Mouse (Mus musculus) kidney, adult 18-20 months (tissue): ENCODE measurements around the gene Lrrc28.

Experiments used
- DNase-seq: peaks from one replicate; pipeline ENCODE4 v3.0.0; 2021

The Lrrc28 gene

DNA sequence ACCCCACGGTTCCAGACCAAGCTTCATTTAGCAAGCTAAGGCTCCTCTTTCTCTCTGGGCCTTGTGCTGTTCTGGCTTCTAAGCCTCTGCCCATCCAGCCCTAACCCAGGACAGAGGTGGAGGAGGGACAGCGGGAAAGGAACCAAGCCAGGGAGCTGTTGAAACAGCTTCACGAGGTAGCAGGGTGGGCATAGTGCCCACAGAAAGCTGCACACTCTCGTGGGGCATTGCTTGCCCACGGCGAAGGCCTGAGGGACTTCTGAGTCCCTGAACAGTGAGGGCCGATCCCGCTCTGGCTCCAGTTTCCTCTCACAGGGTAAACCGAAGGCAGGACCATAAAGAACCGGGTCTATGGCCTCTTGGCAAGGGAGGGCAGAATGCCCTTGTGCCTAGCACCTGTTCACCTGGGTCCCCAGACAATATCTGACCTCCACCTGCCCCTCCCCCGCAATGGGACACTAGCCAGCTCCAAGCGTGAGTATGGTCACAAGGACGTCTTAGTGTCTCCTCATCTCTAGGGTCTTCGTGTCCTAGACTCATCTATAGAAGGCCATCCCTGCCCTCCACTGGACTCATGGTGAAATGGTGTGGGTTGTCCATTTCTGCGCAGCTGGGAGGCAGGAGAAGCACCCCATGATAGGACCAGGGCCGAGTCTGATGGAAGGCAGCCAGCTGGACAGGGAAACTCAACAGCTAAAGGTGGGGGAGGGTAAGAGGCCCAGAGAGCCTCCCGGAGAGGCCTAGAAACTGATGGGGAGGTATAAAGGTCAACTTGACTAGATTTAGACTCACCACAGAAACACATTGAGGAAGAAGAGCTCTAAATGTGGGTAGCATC, 165.3 kb downstream of the Lrrc28 start:
- no peak for DNase-seq

DNA sequence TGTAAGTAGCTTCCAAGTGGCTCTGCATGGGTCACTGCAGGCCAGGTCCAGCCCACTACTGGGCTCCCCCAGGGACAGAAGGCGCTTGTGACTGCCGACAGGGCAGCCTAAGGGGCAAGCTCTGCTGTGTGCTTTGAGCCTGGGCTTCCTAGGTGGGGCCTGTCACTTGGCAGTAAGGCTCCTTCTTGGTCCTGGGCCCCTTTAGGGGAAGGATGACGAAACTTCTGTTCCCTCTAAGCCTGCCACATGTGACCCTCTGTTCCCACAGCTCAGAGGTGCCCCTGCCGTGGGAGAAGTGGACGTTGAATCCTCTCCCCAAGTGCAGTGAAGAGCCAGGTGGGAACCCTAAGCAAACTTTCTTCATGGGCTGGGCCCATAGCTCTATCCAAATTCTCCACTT, 165.9 kb downstream of the Lrrc28 start:
- DNase-seq, result no peak

DNA sequence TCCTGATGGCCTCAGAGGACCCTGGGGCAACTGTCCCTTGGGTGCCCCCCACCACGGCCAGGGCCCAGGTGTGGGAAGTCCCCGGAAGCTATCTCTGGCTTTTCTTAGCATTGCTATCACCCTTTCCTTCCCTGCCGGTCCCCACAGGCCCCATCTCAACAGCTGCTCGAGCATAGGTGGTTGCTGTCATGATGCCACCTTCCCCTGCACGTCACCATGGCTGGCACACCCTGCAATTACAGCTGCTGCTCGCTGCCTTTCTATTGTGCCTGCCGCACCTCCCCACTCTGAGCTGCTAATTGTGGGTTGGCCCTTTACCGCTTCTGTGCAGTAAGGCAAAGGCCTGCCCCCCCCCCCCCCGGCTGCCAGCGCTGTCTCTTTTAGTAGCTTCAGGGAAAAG, 167.1 kb downstream of the Lrrc28 start:
- no peak for DNase-seq

DNA sequence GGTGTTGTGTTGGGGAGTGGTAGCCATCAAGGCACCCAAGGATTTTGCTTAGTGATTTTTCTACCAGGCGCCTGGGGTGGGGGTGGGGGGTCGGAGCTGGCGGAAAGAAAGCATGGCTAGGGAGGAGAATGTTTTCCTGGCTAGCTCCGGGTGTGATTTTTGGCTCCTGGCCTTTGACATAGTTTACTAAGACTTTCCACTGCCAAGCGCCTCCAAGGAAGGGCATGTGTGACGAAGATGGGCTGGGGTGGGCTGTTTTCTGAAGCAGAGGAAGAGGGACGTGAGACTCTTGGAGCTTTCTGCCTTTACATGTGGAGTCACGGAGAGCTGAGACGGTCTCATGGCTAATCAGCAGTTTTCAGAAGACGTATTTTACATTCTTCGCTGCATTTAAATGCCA, 173.8 kb downstream of the Lrrc28 start:
- no peak for DNase-seq

DNA sequence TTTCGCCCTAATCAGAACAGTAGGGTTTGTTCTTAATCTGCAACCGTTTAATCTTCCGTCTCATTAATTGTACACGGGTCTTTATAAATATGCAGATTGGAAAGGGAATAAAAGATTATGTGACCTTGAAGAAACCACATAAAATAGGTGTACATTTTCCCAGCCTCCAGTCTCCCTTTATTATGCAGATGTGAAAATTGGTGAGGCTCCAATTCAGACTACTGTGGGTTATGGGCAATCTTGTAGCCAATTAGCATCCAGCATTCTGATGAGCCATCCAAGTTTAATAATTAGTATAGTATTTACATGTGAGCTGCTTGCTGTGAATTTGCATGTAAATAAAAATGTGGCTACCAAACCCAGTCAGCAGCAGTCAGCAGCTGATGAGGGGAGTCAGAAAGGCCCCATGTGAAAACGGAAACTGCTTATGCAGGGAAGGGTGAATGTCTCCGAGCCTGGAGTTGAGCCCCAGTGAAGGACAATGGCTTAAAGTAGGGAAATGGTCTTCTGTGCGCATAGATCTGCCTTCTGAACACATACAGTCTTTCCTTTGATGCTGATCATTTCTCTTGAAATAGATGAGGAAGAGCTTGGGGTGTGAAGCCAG, 176.2 kb downstream of the Lrrc28 start:
- no peak for DNase-seq

DNA sequence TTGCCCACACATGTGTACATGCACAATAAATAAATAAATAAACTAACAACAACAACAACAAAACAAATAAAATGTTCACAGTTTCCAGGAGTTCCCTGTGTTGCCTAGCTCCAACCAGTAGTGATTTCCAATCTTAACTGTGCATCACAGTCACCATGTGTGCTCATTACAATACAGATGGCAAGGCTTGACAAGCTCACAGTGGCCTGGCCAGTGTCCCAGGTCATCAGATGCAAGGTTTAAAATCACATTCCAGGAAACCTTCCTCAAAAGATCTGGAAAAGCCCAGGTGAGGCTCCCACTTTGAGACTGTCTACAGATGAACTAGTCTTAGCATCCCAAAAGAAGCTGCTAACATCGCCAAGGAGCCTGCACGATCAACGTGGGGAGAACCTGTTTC, 176.9 kb downstream of the Lrrc28 start:
- no peak for DNase-seq

DNA sequence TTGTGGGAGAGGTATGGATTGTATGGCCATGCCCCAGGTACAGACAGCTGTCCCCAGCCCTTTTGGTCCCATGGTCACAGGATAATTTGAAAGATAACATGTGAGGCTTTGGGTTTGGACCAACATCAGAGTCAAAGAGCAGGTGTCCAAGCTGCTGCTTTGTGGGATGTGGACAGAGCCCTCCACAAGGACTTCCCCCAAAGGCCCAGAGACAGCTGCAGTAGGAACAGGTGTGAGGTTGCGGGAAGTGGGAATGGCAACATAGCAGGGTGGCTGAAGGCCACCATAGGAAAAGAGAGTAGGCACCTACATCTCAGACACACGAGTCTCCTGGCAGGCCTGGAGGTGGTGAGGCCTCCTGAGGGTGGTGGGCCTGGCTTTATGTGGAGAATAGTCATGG, 178.7 kb downstream of the Lrrc28 start:
- DNase-seq, result no peak

DNA sequence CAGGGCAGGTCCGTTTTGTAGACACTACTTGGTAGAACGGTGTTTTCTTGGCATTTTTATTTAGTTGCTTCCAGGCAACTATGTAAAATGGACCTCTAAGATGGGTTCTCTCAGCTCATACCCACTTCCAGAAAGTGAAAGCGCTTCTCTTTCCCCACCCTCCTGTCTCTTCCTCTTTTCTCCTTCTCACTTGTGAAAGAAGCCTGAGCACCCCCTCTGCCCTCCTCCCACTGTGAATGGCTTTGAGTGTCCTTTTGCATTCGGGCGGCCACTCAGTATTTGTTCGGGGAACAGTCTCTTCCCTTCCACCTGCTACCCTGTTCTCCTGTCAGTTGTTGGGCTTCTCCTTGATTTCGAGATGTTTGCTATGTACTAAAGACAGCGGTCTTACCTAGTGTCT, 180.4 kb downstream of the Lrrc28 start:
- DNase-seq, result no peak

DNA sequence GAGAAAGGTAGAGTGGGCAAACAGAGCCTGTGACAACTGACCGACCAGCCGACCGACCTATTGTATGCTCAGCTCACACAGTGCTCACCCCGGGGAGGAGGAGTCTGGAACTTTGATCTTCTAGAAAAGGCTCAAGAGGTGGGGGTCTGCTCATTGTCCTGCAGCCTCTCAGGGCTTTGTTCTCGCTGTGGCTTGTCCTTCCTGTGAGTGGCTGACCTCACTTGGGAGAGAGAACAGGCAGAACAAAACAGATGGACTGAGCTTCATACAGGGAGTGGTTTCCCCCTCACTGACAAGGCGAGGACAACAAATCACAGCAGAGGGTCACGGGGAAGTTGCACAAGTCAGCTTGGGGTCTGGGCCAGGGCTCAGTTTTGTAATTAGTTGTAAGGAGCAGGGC, 181.5 kb downstream of the Lrrc28 start:
- peak; percentile 47 for DNase-seq
